Mouse (Mus musculus): ENCODE results near the gene Cnep1r1.
A peak's percentile ranks its signal among the peaks of the same experiment; 100 is the strongest.

The Cnep1r1 gene

GRCm38 (mm10) chr8:88118456-88119036, at the start of gene Cnep1r1:
TSS of gene Cnep1r1 (plus strand) at chr8:88118769.
- peak; percentile 98 for DNase-seq (ENCODE audit: low read depth, low spot score)

- DNase-seq (ENCODE audit: low read depth, low spot score), result no peak
These were observed 36.4 kb upstream of the Cnep1r1 start for GRCm38 (mm10) chr8:88082183-88082582.

GRCm38 (mm10) chr8:88088006-88088405, 30.6 kb upstream of the Cnep1r1 start:
- no peak for DNase-seq (ENCODE audit: low read depth, low spot score)

- no peak for DNase-seq (ENCODE audit: low read depth, low spot score)
These were observed 26.9 kb upstream of the Cnep1r1 start for GRCm38 (mm10) chr8:88091661-88092060.

GRCm38 (mm10) chr8:88093367-88093766, 25.2 kb upstream of the Cnep1r1 start:
- no peak for DNase-seq (ENCODE audit: low read depth, low spot score)

GRCm38 (mm10) chr8:88098856-88099255, 19.7 kb upstream of the Cnep1r1 start:
- no peak for DNase-seq (ENCODE audit: low read depth, low spot score)

GRCm38 (mm10) chr8:88099526-88099925, 19.0 kb upstream of the Cnep1r1 start:
- peak; percentile 76 for DNase-seq (ENCODE audit: low read depth, low spot score)

- DNase-seq (ENCODE audit: low read depth, low spot score), result peak; percentile 61
These were observed 9.3 kb upstream of the Cnep1r1 start for GRCm38 (mm10) chr8:88109241-88109640.

- no peak for DNase-seq (ENCODE audit: low read depth, low spot score)
These were observed 507 bp downstream of the Cnep1r1 start for GRCm38 (mm10) chr8:88119076-88119475.

GRCm38 (mm10) chr8:88124850-88125249, 6.3 kb downstream of the Cnep1r1 start:
- DNase-seq (ENCODE audit: low read depth, low spot score), result no peak

GRCm38 (mm10) chr8:88129397-88129796, 10.8 kb downstream of the Cnep1r1 start:
- no peak for DNase-seq (ENCODE audit: low read depth, low spot score)

GRCm38 (mm10) chr8:88130754-88131317, 12.3 kb downstream of the Cnep1r1 start:
- DNase-seq (ENCODE audit: low read depth, low spot score), result no peak

GRCm38 (mm10) chr8:88137748-88138484, 19.3 kb downstream of the Cnep1r1 start, which contains the start of gene Heatr3:
TSS of gene Heatr3 (plus strand) at chr8:88137855.
- DNase-seq (ENCODE audit: low read depth, low spot score), result peak; percentile 98

GRCm38 (mm10) chr8:88139256-88139655, 20.7 kb downstream of the Cnep1r1 start:
- DNase-seq (ENCODE audit: low read depth, low spot score), result no peak

- DNase-seq (ENCODE audit: low read depth, low spot score), result peak; percentile 41
These were observed 23.1 kb downstream of the Cnep1r1 start for GRCm38 (mm10) chr8:88141629-88142028.

- DNase-seq (ENCODE audit: low read depth, low spot score), result no peak
These were observed 25.5 kb downstream of the Cnep1r1 start for GRCm38 (mm10) chr8:88144041-88144440.

- no peak for DNase-seq (ENCODE audit: low read depth, low spot score)
These were observed 32.4 kb downstream of the Cnep1r1 start for GRCm38 (mm10) chr8:88150910-88151371.

GRCm38 (mm10) chr8:88160237-88160995, 41.8 kb downstream of the Cnep1r1 start:
- no peak for DNase-seq (ENCODE audit: low read depth, low spot score)

- peak; percentile 88 for DNase-seq (ENCODE audit: low read depth, low spot score)
These were observed 42.9 kb downstream of the Cnep1r1 start for GRCm38 (mm10) chr8:88161439-88161838.

GRCm38 (mm10) chr8:88175264-88175663, 56.7 kb downstream of the Cnep1r1 start:
- no peak for DNase-seq (ENCODE audit: low read depth, low spot score)

- no peak for DNase-seq (ENCODE audit: low read depth, low spot score)
These were observed 58.7 kb downstream of the Cnep1r1 start for GRCm38 (mm10) chr8:88177291-88177690.

GRCm38 (mm10) chr8:88183121-88183520, 64.6 kb downstream of the Cnep1r1 start:
- no peak for DNase-seq (ENCODE audit: low read depth, low spot score)

Measured in ES-CJ7 (cell line).